Mouse (Mus musculus) heart, embryonic 14.5 days (tissue): ENCODE data around the gene Dgkg. TPM values are rescaled to one million over a fixed set of nuclear protein-coding genes. Genes with fewer than 3 reads are reported as not detected.

Experiments used
- ATAC-seq: fragments of 200-750 bp; cut with Nextera tagmentation; 2 replicates; pipeline ENCODE4 v1.8.0; 2017; ENCODE audit warnings: low read depth, moderate TSS enrichment; ENCODE audit not compliant: insufficient number of reproducible peaks, insufficient read depth, low FRiP score
- H3K27ac ChIP-seq, 2 experiments: fragments of 200-500 bp in 1 of 2; fragments of 300-500 bp in 1 of 2; sonication (generic) in 1 of 2; replicated peaks in 1 of 2; 2 replicates each; pipeline ENCODE4 v1.5.1; 2012 to 2014; ENCODE audit warnings: low read depth in 2 of 2, low read length in 2 of 2, control low read depth in 1 of 2, mild to moderate bottlenecking in 1 of 2, mixed read lengths in 1 of 2; ENCODE audit not compliant: control insufficient read depth in 1 of 2, insufficient read depth in 1 of 2
- H3K27me3 ChIP-seq: fragments of 300-500 bp; sonication (generic); 2 replicates; pipeline ENCODE4 v1.6.1; 2014; ENCODE audit warnings: mild to moderate bottlenecking, low read length, control low read depth; ENCODE audit not compliant: control insufficient read depth, insufficient read depth
- H3K36me3 ChIP-seq: fragments of 300-500 bp; sonication (generic); 2 replicates; pipeline ENCODE4 v1.6.1; 2014; ENCODE audit warnings: mild to moderate bottlenecking, control low read depth, low read length, mixed read lengths; ENCODE audit not compliant: control insufficient read depth, insufficient read depth
- H3K4me1 ChIP-seq, 2 experiments: fragments of 200-500 bp in 1 of 2; fragments of 300-500 bp in 1 of 2; sonication (generic) in 1 of 2; 2 replicates each; pipeline ENCODE4 v1.6.1; 2012 to 2014; ENCODE audit warnings: low read length in 2 of 2, control low read depth in 1 of 2, mixed read lengths in 1 of 2; ENCODE audit not compliant: control insufficient read depth in 2 of 2, insufficient read depth in 2 of 2
- H3K4me2 ChIP-seq: fragments of 300-500 bp; sonication (generic); 2 replicates; pipeline ENCODE4 v1.6.1; 2014; ENCODE audit warnings: mild to moderate bottlenecking, low read length
- H3K4me3 ChIP-seq, 2 experiments: fragments of 200-500 bp in 1 of 2; fragments of 300-500 bp in 1 of 2; sonication (generic) in 1 of 2; 2 replicates each; pipeline ENCODE4 v1.5.1; 2012 to 2014; ENCODE audit warnings: low read length in 2 of 2, mild to moderate bottlenecking in 2 of 2, control low read depth in 1 of 2, low read depth in 1 of 2, moderate library complexity in 1 of 2; ENCODE audit not compliant: control insufficient read depth in 1 of 2, insufficient read depth in 1 of 2
- H3K9ac ChIP-seq: fragments of 300-500 bp; sonication (generic); 2 replicates; pipeline ENCODE4 v1.6.1; 2014; ENCODE audit warnings: mild to moderate bottlenecking, low read length
- H3K9me3 ChIP-seq: fragments of 300-500 bp; sonication (generic); 2 replicates; pipeline ENCODE4 v1.6.1; 2016; ENCODE audit warnings: low read length, control low read depth; ENCODE audit not compliant: control insufficient read depth
- WGBS: fragments of 180-500 bp; shearing (Covaris S2); extraction: QIAGEN DNeasy Blood & Tissue Kit; methylation state at CpG from one replicate; pipeline ENCODE4 v1.1.7; 2014; 5-methylcytosine and 5-hydroxymethylcytosine counted together
- polyA plus RNA-seq: library from polyadenylated mRNA; unstranded; fragments of >200 nt; fragmentation: Nextera tagmentation; extraction: Ambion mirVana; gene quantifications from 2 replicates; pipeline ENCODE4 v1.2.1, GENCODE M21; 2014

Gene Dgkg
- polyA plus RNA-seq, 1 experiment from 2014 or later = 0.42 TPM

DNA sequence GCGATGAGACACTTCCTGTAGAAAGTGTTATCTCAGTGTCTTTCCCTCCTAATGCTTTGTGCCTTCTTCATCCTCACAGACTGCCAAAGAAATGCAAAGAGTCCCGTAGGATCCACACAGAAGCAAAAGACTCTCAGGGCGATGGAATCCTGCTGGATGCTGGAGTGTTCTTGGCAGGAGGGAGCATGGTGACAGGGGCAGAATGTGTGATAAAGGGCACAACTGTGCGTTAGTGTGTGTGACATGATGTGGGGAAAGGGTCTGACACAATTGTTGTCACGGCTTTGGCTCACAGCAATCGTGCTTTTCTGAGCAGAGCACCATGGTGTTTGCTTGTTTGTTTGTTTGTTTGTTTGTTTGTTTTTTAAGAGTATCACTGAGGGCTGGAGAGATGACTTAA, 208.9 kb downstream of the Dgkg start:
- WGBS = 19% methylated on average over 6 of the region's 6 CpGs
- peaks cover 17 to 20% of the 10 kb centered on the region in 2 experiments for H3K4me1 ChIP-seq
- no peaks in the 10 kb centered on the region for H3K36me3 ChIP-seq
- H3K27me3 ChIP-seq = no peaks in the 10 kb centered on the region
- H3K9ac ChIP-seq = no peak overlapping the region
- H3K4me2 ChIP-seq = no peak overlapping the region
- no peak overlapping the region for H3K27ac ChIP-seq
- no peaks in the 10 kb centered on the region for H3K9me3 ChIP-seq
- ATAC-seq = no peak
- no peak overlapping the region for H3K4me3 ChIP-seq

DNA sequence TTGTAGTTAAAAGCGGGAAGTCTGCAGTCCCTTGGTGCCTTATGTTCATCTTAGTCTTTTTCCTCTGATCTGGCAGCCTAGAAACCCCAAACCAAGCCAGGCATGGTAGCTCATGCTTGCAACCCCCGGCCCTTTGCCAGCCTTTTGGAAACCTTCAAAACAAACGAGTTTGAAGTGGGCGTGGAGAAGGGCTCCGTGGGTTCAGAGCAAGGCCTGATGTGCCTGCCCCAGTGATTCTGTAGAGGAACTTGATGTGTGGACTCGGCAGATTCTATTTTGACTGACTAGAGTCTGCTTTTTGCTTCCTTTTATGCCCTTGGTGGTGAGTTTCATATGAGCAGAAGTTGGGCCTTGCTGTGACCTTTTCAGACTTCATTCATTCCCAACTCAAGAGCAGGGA, 212.2 kb downstream of the Dgkg start:
- Histone ChIP-seq H3K4me2 (no peak overlapping the region), H3K9me3 (no peaks in the 10 kb centered on the region), H3K27me3 (no peaks in the 10 kb centered on the region), H3K27ac (no peak overlapping the region), H3K4me1 (peaks cover 21 to 25% of the 10 kb centered on the region in 2 experiments), H3K4me3 (no peak overlapping the region), H3K9ac (no peak overlapping the region), H3K36me3 (no peaks in the 10 kb centered on the region)
- no peak for ATAC-seq
- 71% methylated on average over 6 of the region's 6 CpGs for WGBS

DNA sequence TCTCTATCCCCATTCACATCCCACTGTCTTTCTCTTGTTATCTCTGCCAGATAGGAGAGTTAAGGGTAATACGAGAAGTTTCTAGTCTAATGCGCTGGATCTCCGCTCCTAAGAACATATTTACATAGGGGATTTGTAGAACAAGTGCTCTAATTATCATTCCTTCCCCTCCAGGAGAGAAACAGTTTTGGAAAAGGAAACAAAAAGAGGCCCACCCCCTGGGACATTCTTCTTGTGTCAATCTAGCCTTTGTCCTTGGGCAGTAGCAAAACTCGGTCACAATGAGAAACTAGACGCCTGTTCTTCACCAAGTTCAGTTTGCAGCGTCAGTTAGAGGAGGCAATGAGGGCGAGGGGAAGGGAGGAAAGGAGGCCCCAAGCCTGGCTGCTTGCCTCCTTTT, 214.8 kb downstream of the Dgkg start:
- Histone ChIP-seq H3K27me3 (no peaks in the 10 kb centered on the region), H3K4me2 (no peak overlapping the region), H3K27ac (no peak overlapping the region), H3K36me3 (no peaks in the 10 kb centered on the region), H3K9me3 (no peaks in the 10 kb centered on the region), H3K4me1 (peaks cover 16% of the 10 kb centered on the region in 2 experiments), H3K9ac (no peak overlapping the region), H3K4me3 (no peak overlapping the region)
- no peak for ATAC-seq
- WGBS = 54% methylated on average over 7 of the region's 7 CpGs

DNA sequence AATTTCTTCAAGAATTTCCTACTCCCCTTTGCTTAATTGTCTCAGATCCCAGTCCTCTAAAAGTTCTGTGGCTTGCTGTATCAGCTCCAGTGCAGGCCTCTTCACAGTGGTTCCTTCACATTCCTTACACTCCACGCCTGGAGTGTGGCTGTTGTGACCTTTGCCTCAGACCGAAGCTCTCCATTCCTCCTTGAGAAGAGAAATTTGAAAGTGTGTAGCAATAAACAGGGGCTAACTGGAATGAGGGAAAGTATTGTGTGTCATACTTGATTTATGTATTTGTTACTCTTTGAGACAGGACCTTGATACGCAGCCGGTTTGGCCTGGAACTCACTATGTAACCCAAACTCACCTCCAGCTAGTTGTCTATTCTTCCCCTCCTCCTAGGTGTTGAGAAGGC, 215.7 kb downstream of the Dgkg start:
- no peaks in the 10 kb centered on the region for H3K9me3 ChIP-seq
- H3K36me3 ChIP-seq = no peaks in the 10 kb centered on the region
- H3K27me3 ChIP-seq = no peaks in the 10 kb centered on the region
- no peak for ATAC-seq
- peaks cover 15 to 16% of the 10 kb centered on the region in 2 experiments for H3K4me1 ChIP-seq
- no peak overlapping the region for H3K4me3 ChIP-seq
- 72% methylated on average over 4 of the region's 4 CpGs for WGBS
- H3K4me2 ChIP-seq = no peak overlapping the region
- H3K9ac ChIP-seq = no peak overlapping the region
- no peak overlapping the region for H3K27ac ChIP-seq

DNA sequence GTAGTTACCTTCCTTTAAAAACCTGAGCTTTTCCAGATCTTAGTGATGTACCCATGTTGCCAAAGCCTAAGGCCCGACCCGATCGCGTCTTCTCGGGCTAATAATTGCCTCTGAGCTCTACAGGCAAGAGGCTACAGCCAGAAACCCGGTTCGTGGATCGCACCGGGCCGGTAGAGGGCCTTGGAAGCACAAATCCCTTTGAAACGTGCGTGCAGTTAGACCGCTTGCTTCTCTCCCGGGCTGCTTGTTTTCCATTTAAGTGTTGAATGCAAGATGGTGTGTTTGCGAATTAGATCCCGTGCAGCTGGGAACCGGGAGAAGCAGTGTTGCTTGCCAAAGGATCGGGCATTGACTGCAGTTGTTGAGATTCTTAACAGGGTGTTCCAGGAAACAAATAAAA, 216.8 kb downstream of the Dgkg start:
- WGBS = under 1% methylated on average over 18 of the region's 18 CpGs
- H3K4me1 ChIP-seq = peaks cover 15 to 16% of the 10 kb centered on the region in 2 experiments
- H3K27ac ChIP-seq = peak overlapping the region; percentile 82 to 83
- no peaks in the 10 kb centered on the region for H3K27me3 ChIP-seq
- peak overlapping the region; percentile 41 to 43 for H3K4me3 ChIP-seq
- peak overlapping the region; percentile 68 for H3K9ac ChIP-seq
- peak overlapping the region; percentile 78 for H3K4me2 ChIP-seq
- H3K9me3 ChIP-seq = no peaks in the 10 kb centered on the region
- peaks cover 3% of the 10 kb centered on the region; the same call in 1 of the 2 replicates for H3K36me3 ChIP-seq
- no peak for ATAC-seq

DNA sequence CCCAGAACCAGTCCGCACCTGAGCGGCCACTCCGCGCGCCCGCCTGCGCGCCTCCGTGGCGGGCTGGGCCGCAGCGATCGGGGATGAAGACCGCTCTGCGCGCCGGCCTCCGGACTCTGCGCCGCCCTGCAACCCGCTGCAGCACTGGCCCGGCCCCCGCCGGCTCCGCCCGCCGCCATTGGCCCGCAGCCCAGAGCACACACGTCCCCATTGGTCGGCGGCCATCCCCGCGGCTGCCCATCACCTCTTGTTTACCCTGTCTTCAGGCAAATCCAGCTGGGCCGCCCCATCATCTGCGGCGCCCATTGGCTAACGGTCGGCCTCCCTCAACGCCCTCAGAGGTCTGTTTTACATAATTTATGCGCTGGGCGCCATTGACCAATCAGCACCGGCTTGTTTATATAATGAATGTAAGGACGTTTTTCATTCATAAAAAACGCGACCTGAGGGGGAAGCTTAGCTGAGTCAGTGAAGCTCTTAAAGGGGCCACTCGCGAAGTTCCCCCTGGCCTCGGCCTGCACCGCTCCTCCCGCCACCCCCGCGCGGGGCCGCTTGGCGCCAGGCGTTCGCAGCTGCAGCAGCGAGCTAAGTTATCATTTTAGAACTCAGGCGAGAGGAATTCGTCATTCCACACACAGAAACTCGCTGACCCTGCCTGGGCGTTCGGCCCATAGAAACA, 217.4 kb downstream of the Dgkg start, which contains the start of gene Etv5:
TSS of gene Etv5 (minus strand) at position 221 of the 679 bp plus-strand sequence.
- ATAC-seq = peak; percentile 97
- peak within 1 kb of the TSS; percentile 99 for H3K4me2 ChIP-seq
- peak within 1 kb of the TSS; percentile 86 to 97 for H3K4me3 ChIP-seq
- H3K36me3 ChIP-seq = peaks cover 3% of the 10 kb centered on the region; the same call in 1 of the 2 replicates
- H3K4me1 ChIP-seq = peaks cover 14 to 15% of the 10 kb centered on the region in 2 experiments
- no peaks in the 10 kb centered on the region for H3K9me3 ChIP-seq
- H3K27me3 ChIP-seq = no peaks in the 10 kb centered on the region
- peak within 1 kb of the TSS; percentile 88 for H3K9ac ChIP-seq
- peak within 1 kb of the TSS; percentile 82 to 83 for H3K27ac ChIP-seq
- under 1% methylated on average over 63 of the region's 63 CpGs for WGBS

DNA sequence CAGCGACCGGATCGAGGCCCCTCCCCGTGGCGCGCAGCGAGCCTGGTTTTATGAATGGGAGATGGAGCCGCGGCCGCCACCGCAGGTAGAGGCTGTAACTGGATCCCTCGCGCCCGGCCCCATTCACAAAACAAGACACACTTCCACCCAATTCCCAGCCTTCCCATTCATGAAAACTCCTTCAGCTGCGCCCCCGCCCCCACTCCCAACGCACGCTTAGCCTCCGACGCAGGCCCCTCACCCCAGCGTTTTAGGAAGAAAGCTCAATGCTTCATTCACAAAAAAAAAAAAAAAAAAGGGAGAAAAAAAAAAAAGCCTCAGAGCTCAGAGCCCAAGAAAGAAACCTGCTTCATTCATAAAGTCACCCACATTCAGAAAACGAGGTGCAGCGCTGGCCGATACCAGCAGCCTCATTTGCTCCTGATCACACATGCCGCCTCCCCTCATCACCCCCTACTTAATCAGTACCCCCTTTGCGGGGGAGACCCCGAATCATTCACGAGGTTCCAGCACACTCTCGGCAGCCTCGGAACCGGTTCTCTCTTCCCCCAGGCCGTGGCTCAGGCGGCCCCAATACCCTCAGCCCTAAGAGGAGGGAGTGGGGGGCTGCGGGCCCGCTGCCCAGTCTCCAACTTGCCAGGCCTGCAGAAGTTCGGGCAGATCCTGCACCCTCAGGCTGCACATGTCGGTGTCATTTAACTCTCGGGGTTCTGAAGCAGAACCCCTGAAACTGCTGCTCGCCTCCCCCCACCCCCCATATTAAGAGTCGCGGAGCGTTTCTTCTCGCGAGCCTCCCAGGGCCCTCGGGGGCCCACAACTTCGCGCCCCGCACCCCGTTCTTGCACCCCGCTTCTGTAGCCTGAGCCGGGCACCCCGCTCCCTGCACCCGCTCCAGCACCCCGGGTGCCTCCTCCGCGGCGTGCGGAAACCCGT, 218.3 kb downstream of the Dgkg start:
- H3K4me2 ChIP-seq = peak overlapping the region; percentile 99
- H3K36me3 ChIP-seq = peaks cover 3% of the 10 kb centered on the region; the same call in 1 of the 2 replicates
- no peaks in the 10 kb centered on the region for H3K27me3 ChIP-seq
- peak overlapping the region; percentile 70 for H3K27ac ChIP-seq
- H3K9ac ChIP-seq = peak overlapping the region; percentile 88
- no peaks in the 10 kb centered on the region for H3K9me3 ChIP-seq
- peaks cover 12 to 15% of the 10 kb centered on the region in 2 experiments for H3K4me1 ChIP-seq
- peak; percentile 4; the same call in 1 of the 2 replicates for ATAC-seq
- under 1% methylated on average over 58 of the region's 59 CpGs for WGBS
- peak overlapping the region; percentile 86 to 97 for H3K4me3 ChIP-seq
